Mouse (Mus musculus): ENCODE measurements at regions not wholly inside any gene's neighbourhood (a gene's known extent, or its start where the extent isn't known, plus 50 kb on each side); places are given as distances from the start of the nearest gene placed in this dataset.

- no peak for DNase-seq
These were observed 287.5 kb upstream of the Plxna2 start for GRCm38 (mm10) chr1:194330471-194330870.

- no peak for DNase-seq
These were observed 297.5 kb upstream of the Plxna2 start for GRCm38 (mm10) chr1:194320320-194321036.

- no peak for DNase-seq
These were observed 299.7 kb upstream of the Plxna2 start for GRCm38 (mm10) chr1:194318351-194318750.

GRCm38 (mm10) chr1:194315593-194315992 is 302.4 kb upstream of the Plxna2 start:
- no peak for DNase-seq

GRCm38 (mm10) chr1:194310373-194310772 is 307.6 kb upstream of the Plxna2 start:
- DNase-seq = no peak

GRCm38 (mm10) chr1:194308648-194309047 is 309.4 kb upstream of the Plxna2 start:
- DNase-seq = no peak

- DNase-seq = no peak
These were observed 314.1 kb upstream of the Plxna2 start for GRCm38 (mm10) chr1:194303951-194304350.

- no peak for DNase-seq
These were observed 315.2 kb upstream of the Plxna2 start for GRCm38 (mm10) chr1:194302775-194303174.

GRCm38 (mm10) chr1:194281941-194282340 is 336.1 kb upstream of the Plxna2 start:
- no peak for DNase-seq

- DNase-seq = no peak
These were observed 350.0 kb upstream of the Plxna2 start for GRCm38 (mm10) chr1:194268028-194268427.

- no peak for DNase-seq
These were observed 355.6 kb upstream of the Plxna2 start for GRCm38 (mm10) chr1:194262374-194262773.

- DNase-seq = no peak
These were observed 358.1 kb upstream of the Plxna2 start for GRCm38 (mm10) chr1:194259957-194260356.

GRCm38 (mm10) chr1:194244776-194245366 is 373.1 kb upstream of the Plxna2 start:
- DNase-seq = no peak

GRCm38 (mm10) chr1:194241111-194241510 is 376.9 kb upstream of the Plxna2 start:
- DNase-seq = no peak

GRCm38 (mm10) chr1:194231206-194231605 is 386.8 kb upstream of the Plxna2 start:
- no peak for DNase-seq

GRCm38 (mm10) chr1:194226550-194227160 is 391.4 kb upstream of the Plxna2 start:
- DNase-seq = no peak

GRCm38 (mm10) chr1:194225786-194226185 is 392.2 kb upstream of the Plxna2 start:
- no peak for DNase-seq

GRCm38 (mm10) chr1:194224046-194224445 is 394.0 kb upstream of the Plxna2 start:
- no peak for DNase-seq

- no peak for DNase-seq
These were observed 394.4 kb upstream of the Plxna2 start for GRCm38 (mm10) chr1:194223610-194224009.

GRCm38 (mm10) chr1:194223015-194223414 is 395.0 kb upstream of the Plxna2 start:
- peak; percentile 5 to 24 for DNase-seq

GRCm38 (mm10) chr1:194208034-194209000 is 409.7 kb upstream of the Plxna2 start:
- no peak for DNase-seq

- no peak for DNase-seq
These were observed 420.5 kb upstream of the Plxna2 start for GRCm38 (mm10) chr1:194197516-194197915.

- no peak for DNase-seq
These were observed 435.7 kb upstream of the Plxna2 start for GRCm38 (mm10) chr1:194182293-194182692.
